Mouse (Mus musculus) limb, embryonic 13.5 days (tissue): ENCODE results near the gene Cav1. TPM values are rescaled to one million over a fixed set of nuclear protein-coding genes. Genes with fewer than 3 reads are reported as not detected.

Experiments used
- ATAC-seq: fragments of 200-750 bp; cut with Nextera tagmentation; 2 replicates; pipeline ENCODE4 v1.8.0; 2017; ENCODE audit warnings: low read depth, moderate number of reproducible peaks, moderate TSS enrichment; ENCODE audit not compliant: low FRiP score
- H3K27ac ChIP-seq: fragments of 300-500 bp; sonication (generic); 2 replicates; pipeline ENCODE4 v1.5.1; 2015; ENCODE audit warnings: inconsistent platforms, mild to moderate bottlenecking, moderate library complexity
- H3K27me3 ChIP-seq: fragments of 300-500 bp; sonication (generic); 2 replicates; pipeline ENCODE4 v1.6.1; 2015; ENCODE audit warnings: mild to moderate bottlenecking, inconsistent platforms
- H3K36me3 ChIP-seq: fragments of 300-500 bp; sonication (generic); 2 replicates; pipeline ENCODE4 v1.6.1; 2015; ENCODE audit warnings: inconsistent platforms, mild to moderate bottlenecking, moderate library complexity
- H3K4me1 ChIP-seq: fragments of 300-500 bp; sonication (generic); 2 replicates; pipeline ENCODE4 v1.6.1; 2015; ENCODE audit warnings: inconsistent platforms
- H3K4me2 ChIP-seq: fragments of 300-500 bp; sonication (generic); replicated peaks from 2 replicates; pipeline ENCODE4 v1.6.1; 2015; ENCODE audit warnings: inconsistent platforms, mild to moderate bottlenecking, moderate library complexity
- H3K4me3 ChIP-seq: fragments of 300-500 bp; sonication (generic); 2 replicates; pipeline ENCODE4 v1.5.1; 2015; ENCODE audit warnings: moderate library complexity, mild to moderate bottlenecking, inconsistent platforms
- H3K9ac ChIP-seq: fragments of 300-500 bp; sonication (generic); 2 replicates; pipeline ENCODE4 v1.6.1; 2015; ENCODE audit warnings: mild to moderate bottlenecking, inconsistent platforms
- H3K9me3 ChIP-seq: fragments of 300-500 bp; sonication (generic); 2 replicates; pipeline ENCODE4 v1.6.1; 2016; ENCODE audit warnings: inconsistent platforms
- WGBS: fragments of 180-500 bp; shearing (Covaris S2); methylation state at CpG from one replicate; pipeline ENCODE4 v1.1.7; 2015; 5-methylcytosine and 5-hydroxymethylcytosine counted together
- polyA plus RNA-seq: library from polyadenylated mRNA; unstranded; fragments of >200 nt; fragmentation: Nextera tagmentation; extraction: Ambion mirVana; gene quantifications from 2 replicates; pipeline ENCODE4 v1.2.1, GENCODE M21; 2015

The Cav1 gene
- polyA plus RNA-seq, 1 experiment from 2014 or later, result 76.4 TPM

- Histone ChIP-seq H3K4me1 (no peaks in the 10 kb centered on the region), H3K4me3 (no peak overlapping the region), H3K27ac (no peak overlapping the region), H3K36me3 (no peaks in the 10 kb centered on the region), H3K9me3 (no peaks in the 10 kb centered on the region), H3K27me3 (no peaks in the 10 kb centered on the region), H3K4me2 (no peak overlapping the region), H3K9ac (no peak overlapping the region)
- 75% methylated on average over 5 of the region's 5 CpGs for WGBS
- no peak for ATAC-seq
Measured at GRCm38 (mm10) chr6:17295116-17295515, 11.0 kb upstream of the Cav1 start.

GRCm38 (mm10) chr6:17306602-17307325 is 629 bp downstream of the Cav1 start:
- ATAC-seq, result peak; percentile 21; the same call in 1 of the 2 replicates
- Histone ChIP-seq H3K36me3 (no peaks in the 10 kb centered on the region), H3K27me3 (peaks cover 33% of the 10 kb centered on the region), H3K27ac (no peak overlapping the region; the same call in 1 of the 2 replicates), H3K4me2 (peak overlapping the region; percentile 93), H3K4me3 (peak overlapping the region; percentile 51), H3K9me3 (no peaks in the 10 kb centered on the region), H3K9ac (peak overlapping the region; percentile 63), H3K4me1 (peaks cover 19% of the 10 kb centered on the region)
- under 1% methylated on average over 16 of the region's 19 CpGs for WGBS

- Histone ChIP-seq H3K36me3 (no peaks in the 10 kb centered on the region), H3K4me1 (peaks cover 19% of the 10 kb centered on the region), H3K27me3 (peaks cover 33% of the 10 kb centered on the region), H3K27ac (no peak overlapping the region), H3K9ac (peak overlapping the region; percentile 63), H3K4me3 (peak overlapping the region; percentile 51), H3K9me3 (no peaks in the 10 kb centered on the region), H3K4me2 (peak overlapping the region; percentile 93)
- 3% methylated on average over 31 of the region's 31 CpGs for WGBS
- ATAC-seq, result peak; percentile 71
Measured at GRCm38 (mm10) chr6:17307461-17308115, 1.5 kb downstream of the Cav1 start.

- H3K4me1 ChIP-seq, result peaks cover 19% of the 10 kb centered on the region
- H3K9me3 ChIP-seq, result no peaks in the 10 kb centered on the region
- H3K4me3 ChIP-seq, result no peak overlapping the region
- ATAC-seq, result no peak
- H3K4me2 ChIP-seq, result no peak overlapping the region
- no peak overlapping the region for H3K27ac ChIP-seq
- WGBS, result 55% methylated on average over 2 of the region's 2 CpGs
- H3K9ac ChIP-seq, result no peak overlapping the region
- no peaks in the 10 kb centered on the region for H3K36me3 ChIP-seq
- H3K27me3 ChIP-seq, result peaks cover 33% of the 10 kb centered on the region
Measured at GRCm38 (mm10) chr6:17308661-17309060, 2.5 kb downstream of the Cav1 start.

- Histone ChIP-seq H3K4me1 (peaks cover 19% of the 10 kb centered on the region), H3K9me3 (no peaks in the 10 kb centered on the region), H3K27ac (no peak overlapping the region), H3K4me2 (0 out of 2 replicates have a peak overlapping the region, but pooled peaks have one; percentile 9), H3K36me3 (no peaks in the 10 kb centered on the region), H3K9ac (no peak overlapping the region), H3K27me3 (peaks cover 33% of the 10 kb centered on the region), H3K4me3 (no peak overlapping the region)
- 70% methylated on average over 2 of the region's 2 CpGs for WGBS
- ATAC-seq, result no peak
Measured at GRCm38 (mm10) chr6:17309260-17309659, 3.1 kb downstream of the Cav1 start.

GRCm38 (mm10) chr6:17314241-17314640 is 8.1 kb downstream of the Cav1 start:
- WGBS, result 95% methylated on average over 2 of the region's 2 CpGs
- peaks cover 16% of the 10 kb centered on the region for H3K4me1 ChIP-seq
- H3K27me3 ChIP-seq, result peaks cover 6% of the 10 kb centered on the region
- no peak overlapping the region for H3K9ac ChIP-seq
- no peak overlapping the region for H3K27ac ChIP-seq
- H3K4me3 ChIP-seq, result no peak overlapping the region
- no peaks in the 10 kb centered on the region for H3K9me3 ChIP-seq
- ATAC-seq, result no peak
- no peak overlapping the region for H3K4me2 ChIP-seq
- H3K36me3 ChIP-seq, result no peaks in the 10 kb centered on the region

- Histone ChIP-seq H3K9ac (no peak overlapping the region), H3K27ac (no peak overlapping the region), H3K27me3 (no peaks in the 10 kb centered on the region), H3K4me1 (peaks cover 16% of the 10 kb centered on the region), H3K36me3 (no peaks in the 10 kb centered on the region), H3K4me3 (no peak overlapping the region), H3K4me2 (no peak overlapping the region), H3K9me3 (no peaks in the 10 kb centered on the region)
- WGBS, result 81% methylated on average over 5 of the region's 5 CpGs
- no peak for ATAC-seq
Measured at GRCm38 (mm10) chr6:17314659-17315616, 8.8 kb downstream of the Cav1 start.

GRCm38 (mm10) chr6:17316294-17317166 is 10.4 kb downstream of the Cav1 start:
- Histone ChIP-seq H3K9me3 (no peaks in the 10 kb centered on the region), H3K4me1 (peaks cover 16% of the 10 kb centered on the region), H3K4me2 (no peak overlapping the region), H3K27ac (peak overlapping the region; percentile 11; the same call in 1 of the 2 replicates), H3K4me3 (no peak overlapping the region), H3K36me3 (no peaks in the 10 kb centered on the region), H3K9ac (no peak overlapping the region), H3K27me3 (no peaks in the 10 kb centered on the region)
- ATAC-seq, result peak; percentile 76
- WGBS, result 65% methylated on average over 15 of the region's 15 CpGs

GRCm38 (mm10) chr6:17317167-17317524 is 11.0 kb downstream of the Cav1 start:
- no peak overlapping the region for H3K27ac ChIP-seq
- no peak overlapping the region for H3K9ac ChIP-seq
- peak; percentile 48 for ATAC-seq
- no peaks in the 10 kb centered on the region for H3K36me3 ChIP-seq
- no peaks in the 10 kb centered on the region for H3K27me3 ChIP-seq
- H3K9me3 ChIP-seq, result no peaks in the 10 kb centered on the region
- 41% methylated on average over 1 of the region's 1 CpGs for WGBS
- H3K4me2 ChIP-seq, result no peak overlapping the region
- H3K4me1 ChIP-seq, result peaks cover 18% of the 10 kb centered on the region
- H3K4me3 ChIP-seq, result no peak overlapping the region

- Histone ChIP-seq H3K27ac (no peak overlapping the region), H3K9ac (no peak overlapping the region), H3K27me3 (no peaks in the 10 kb centered on the region), H3K4me1 (peaks cover 19% of the 10 kb centered on the region), H3K4me2 (no peak overlapping the region), H3K36me3 (no peaks in the 10 kb centered on the region), H3K4me3 (no peak overlapping the region), H3K9me3 (no peaks in the 10 kb centered on the region)
- 31% methylated on average over 1 of the region's 1 CpGs for WGBS
- no peak for ATAC-seq
Measured at GRCm38 (mm10) chr6:17317944-17318343, 11.8 kb downstream of the Cav1 start.

- no peak for ATAC-seq
Measured at GRCm38 (mm10) chr6:17321976-17322375, 15.8 kb downstream of the Cav1 start.

More at GRCm38 (mm10) chr6:17321976-17322375, 15.8 kb downstream of the Cav1 start:
- H3K9ac ChIP-seq, result no peak overlapping the region
- H3K4me2 ChIP-seq, result no peak overlapping the region
- no peaks in the 10 kb centered on the region for H3K36me3 ChIP-seq
- 46% methylated on average over 6 of the region's 6 CpGs for WGBS
- peaks cover 12% of the 10 kb centered on the region for H3K4me1 ChIP-seq
- no peaks in the 10 kb centered on the region for H3K9me3 ChIP-seq
- H3K27me3 ChIP-seq, result no peaks in the 10 kb centered on the region
- H3K27ac ChIP-seq, result no peak overlapping the region
- no peak overlapping the region for H3K4me3 ChIP-seq
